Mouse (Mus musculus): Measurements from ENCODE around the gene Dner. TPM values are rescaled to one million over a fixed set of nuclear protein-coding genes. Genes with fewer than 3 reads are reported as not detected.

The Dner gene
- total RNA-seq, 2 experiments from 2014 or later: 0.08 TPM; not detected in 1

GRCm38 (mm10) chr1:84405551-84406290, 290.3 kb downstream of the Dner start:
- DNase-seq: no peak
- intact Hi-C loops (cut with DNase I): no loop called here

- DNase-seq: peak; percentile 24 to 44
- intact Hi-C loops (cut with DNase I): no loop called here
Measured at GRCm38 (mm10) chr1:84404880-84405279, 291.1 kb downstream of the Dner start.

GRCm38 (mm10) chr1:84402154-84402553, 293.9 kb downstream of the Dner start:
- intact Hi-C loops (cut with DNase I): no loop called here
- no peak for DNase-seq

- DNase-seq: no peak
- intact Hi-C loops (cut with DNase I): no loop called here
Measured at GRCm38 (mm10) chr1:84399671-84400070, 296.4 kb downstream of the Dner start.

- DNase-seq: no peak
Measured at GRCm38 (mm10) chr1:84399118-84399517, 296.9 kb downstream of the Dner start.

GRCm38 (mm10) chr1:84396787-84397186, 299.2 kb downstream of the Dner start:
- intact Hi-C loops (cut with DNase I): no loop called here
- DNase-seq: no peak

More at GRCm38 (mm10) chr1:84399118-84399517, 296.9 kb downstream of the Dner start:
- intact Hi-C loops (cut with DNase I): no loop called here

- intact Hi-C loops (cut with DNase I): no loop called here
- no peak for DNase-seq
Measured at GRCm38 (mm10) chr1:84395928-84396327, 300.1 kb downstream of the Dner start.

GRCm38 (mm10) chr1:84390961-84391360, 305.1 kb downstream of the Dner start:
- no peak for DNase-seq
- intact Hi-C loops (cut with DNase I): no loop called here

- intact Hi-C loops (cut with DNase I): no loop called here
- no peak for DNase-seq
Measured at GRCm38 (mm10) chr1:84387616-84388015, 308.4 kb downstream of the Dner start.

GRCm38 (mm10) chr1:84386481-84387146, 309.4 kb downstream of the Dner start:
- intact Hi-C loops (cut with DNase I): no loop called here
- no peak for DNase-seq

GRCm38 (mm10) chr1:84382709-84383108, 313.3 kb downstream of the Dner start:
- intact Hi-C loops (cut with DNase I): no loop called here
- no peak for DNase-seq

- DNase-seq: no peak
- intact Hi-C loops (cut with DNase I): no loop called here
Measured at GRCm38 (mm10) chr1:84382064-84382463, 314.0 kb downstream of the Dner start.

- intact Hi-C loops (cut with DNase I): no loop called here
- no peak for DNase-seq
Measured at GRCm38 (mm10) chr1:84380895-84381294, 315.1 kb downstream of the Dner start.

- intact Hi-C loops (cut with DNase I): no loop called here
- DNase-seq: no peak
Measured at GRCm38 (mm10) chr1:84367733-84368132, 328.3 kb downstream of the Dner start.

- DNase-seq: no peak
- intact Hi-C loops (cut with DNase I): no loop called here
Measured at GRCm38 (mm10) chr1:84366553-84366952, 329.5 kb downstream of the Dner start.

- intact Hi-C loops (cut with DNase I): no loop called here
- DNase-seq: no peak
Measured at GRCm38 (mm10) chr1:84363967-84364366, 332.1 kb downstream of the Dner start, which contains the start of gene Pid1. Pid1 (minus strand) TSS chr1:84364180.

GRCm38 (mm10) chr1:84362709-84363617, 333.1 kb downstream of the Dner start:
- DNase-seq: no peak
- intact Hi-C loops (cut with DNase I): no loop called here

- intact Hi-C loops (cut with DNase I): no loop called here
- DNase-seq: no peak
Measured at GRCm38 (mm10) chr1:84362209-84362608, 333.8 kb downstream of the Dner start.

- intact Hi-C loops (cut with DNase I): no loop called here
- DNase-seq: no peak
Measured at GRCm38 (mm10) chr1:84361389-84361788, 334.6 kb downstream of the Dner start.

- peak; percentile 52 to 59 for DNase-seq
- intact Hi-C loops (cut with DNase I): no loop called here
Measured at GRCm38 (mm10) chr1:84359611-84360500, 336.2 kb downstream of the Dner start.
